Mouse (Mus musculus): Measurements from ENCODE around the gene Tmem179. TPM values are rescaled to one million over a fixed set of nuclear protein-coding genes. Genes with fewer than 3 reads are reported as not detected.

The Tmem179 gene
- 0.04 and 0.05 TPM in 2 replicates for polyA plus RNA-seq (2012; rRNA removed)

DNA sequence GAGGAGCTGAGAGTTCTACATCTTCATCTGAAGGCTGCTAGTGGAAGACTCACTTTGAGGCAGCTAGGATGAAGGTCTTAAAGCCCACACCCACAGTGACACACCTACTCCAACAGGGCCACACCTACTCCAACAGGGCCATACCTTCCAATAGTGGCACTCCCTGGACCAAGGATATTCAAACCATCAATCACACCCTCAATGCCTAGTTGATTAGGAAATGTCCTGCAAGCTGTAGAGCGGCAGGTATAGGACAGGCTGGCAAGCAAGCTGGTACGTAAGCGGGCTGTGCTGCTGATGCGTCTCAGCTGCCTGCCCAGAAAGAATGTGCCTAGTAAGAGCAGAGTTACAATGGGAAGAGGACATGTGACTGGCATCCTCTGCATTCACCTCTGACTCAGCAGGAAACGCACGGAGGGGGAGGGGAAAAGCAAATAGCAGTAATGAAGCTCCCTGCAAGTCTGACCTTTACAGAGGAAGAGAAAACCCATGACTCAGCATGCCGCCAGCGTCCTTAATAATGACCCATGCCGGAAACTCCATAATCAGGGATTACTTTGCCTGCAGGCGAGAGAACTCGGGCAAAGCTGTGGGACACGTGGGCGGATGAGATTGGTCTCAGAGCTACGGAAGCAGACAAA lies at the start of gene Tmem179:
Gene Tmem179, minus strand, starts transcription at position 51 of the 641 bp plus-strand sequence.
- no peak within 1 kb of the TSS for H3K4me3 ChIP-seq (ENCODE audit: control insufficient read depth, insufficient read depth, low read length)
- TF ChIP-seq POLR2A (IDR thresholded peaks at IDR 0.05; ENCODE audit: control insufficient read depth, extremely low read depth, insufficient read depth, low read length, poor library complexity) (no peak), CTCF (IDR thresholded peaks at IDR 0.05; ENCODE audit: borderline replicate concordance, control insufficient read depth, extremely low read depth, insufficient read depth, low read length, poor library complexity) (no peak)
- no peak for DNase-seq
- no peaks in the 10 kb centered on the region for H3K36me3 ChIP-seq (ENCODE audit: control insufficient read depth, insufficient read depth, low read length)
- no peaks in the 10 kb centered on the region for H3K27me3 ChIP-seq (ENCODE audit: control insufficient read depth, insufficient read depth, low read length)
- no peaks in the 10 kb centered on the region for H3K4me1 ChIP-seq (replicated peaks; ENCODE audit: control insufficient read depth, insufficient read depth, low read length)
- no peak within 1 kb of the TSS for H3K27ac ChIP-seq (ENCODE audit: control insufficient read depth, insufficient read depth, low read length)
- WGBS = 8% methylated on average over 14 of the region's 14 CpGs

DNA sequence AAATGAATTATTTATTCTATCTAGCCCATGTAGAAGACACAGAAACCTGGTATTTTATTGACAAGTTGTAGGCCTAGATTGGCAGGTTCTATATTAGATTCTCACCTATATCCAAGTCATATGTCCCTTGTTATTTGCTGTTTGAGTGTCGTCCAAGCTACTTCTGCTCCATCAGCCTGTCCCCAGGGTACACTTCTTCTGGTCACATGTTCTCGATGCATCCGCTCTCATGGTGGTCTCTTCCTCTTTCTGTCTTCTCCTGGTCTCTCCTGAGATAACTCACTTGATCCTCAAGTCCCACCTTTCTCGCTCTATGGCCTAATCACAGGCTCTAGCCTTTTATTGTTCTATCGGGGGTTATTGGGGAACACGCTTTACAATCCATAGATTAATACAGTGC lies 46.5 kb upstream of the Tmem179 start:
- no peaks in the 10 kb centered on the region for H3K36me3 ChIP-seq (ENCODE audit: control insufficient read depth, insufficient read depth, low read length)
- H3K27me3 ChIP-seq (ENCODE audit: control insufficient read depth, insufficient read depth, low read length) = no peaks in the 10 kb centered on the region
- WGBS = 86% methylated on average over 6 of the region's 6 CpGs
- no peak overlapping the region for H3K4me3 ChIP-seq (ENCODE audit: control insufficient read depth, insufficient read depth, low read length)
- DNase-seq = no peak
- H3K27ac ChIP-seq (ENCODE audit: control insufficient read depth, insufficient read depth, low read length) = no peak overlapping the region
- TF ChIP-seq POLR2A (IDR thresholded peaks at IDR 0.05; ENCODE audit: control insufficient read depth, extremely low read depth, insufficient read depth, low read length, poor library complexity) (no peak), CTCF (IDR thresholded peaks at IDR 0.05; ENCODE audit: borderline replicate concordance, control insufficient read depth, extremely low read depth, insufficient read depth, low read length, poor library complexity) (no peak)
- H3K4me1 ChIP-seq (replicated peaks; ENCODE audit: control insufficient read depth, insufficient read depth, low read length) = no peaks in the 10 kb centered on the region

DNA sequence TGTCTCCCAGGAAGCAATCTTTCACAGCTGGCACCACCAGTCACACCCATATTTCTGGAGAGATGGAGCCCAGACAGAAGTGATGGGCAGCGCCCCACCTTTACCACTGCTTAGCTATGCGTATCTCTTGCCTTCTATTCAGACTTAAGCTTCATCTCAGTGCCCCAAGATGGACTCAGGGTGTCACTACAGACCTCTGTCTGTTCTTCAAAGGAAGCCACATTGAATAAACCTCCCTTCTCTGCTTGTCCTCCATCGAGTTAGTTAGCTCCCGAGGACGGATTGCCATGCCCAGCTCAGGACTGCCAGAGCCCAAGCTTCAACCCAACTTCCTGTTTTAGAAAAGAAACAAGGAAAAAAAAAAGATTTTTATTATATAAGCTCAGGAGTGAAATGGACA lies 45.9 kb upstream of the Tmem179 start:
- Histone ChIP-seq H3K4me3 (ENCODE audit: control insufficient read depth, insufficient read depth, low read length) (no peak overlapping the region), H3K4me1 (replicated peaks; ENCODE audit: control insufficient read depth, insufficient read depth, low read length) (no peaks in the 10 kb centered on the region), H3K27me3 (ENCODE audit: control insufficient read depth, insufficient read depth, low read length) (no peaks in the 10 kb centered on the region), H3K27ac (ENCODE audit: control insufficient read depth, insufficient read depth, low read length) (no peak overlapping the region), H3K36me3 (ENCODE audit: control insufficient read depth, insufficient read depth, low read length) (no peaks in the 10 kb centered on the region)
- 55% methylated on average over 5 of the region's 5 CpGs for WGBS
- no peak for DNase-seq
- no peak for TF ChIP-seq POLR2A (IDR thresholded peaks at IDR 0.05; ENCODE audit: control insufficient read depth, extremely low read depth, insufficient read depth, low read length, poor library complexity)
- TF ChIP-seq CTCF (IDR thresholded peaks at IDR 0.05; ENCODE audit: borderline replicate concordance, control insufficient read depth, extremely low read depth, insufficient read depth, low read length, poor library complexity) = no peak

DNA sequence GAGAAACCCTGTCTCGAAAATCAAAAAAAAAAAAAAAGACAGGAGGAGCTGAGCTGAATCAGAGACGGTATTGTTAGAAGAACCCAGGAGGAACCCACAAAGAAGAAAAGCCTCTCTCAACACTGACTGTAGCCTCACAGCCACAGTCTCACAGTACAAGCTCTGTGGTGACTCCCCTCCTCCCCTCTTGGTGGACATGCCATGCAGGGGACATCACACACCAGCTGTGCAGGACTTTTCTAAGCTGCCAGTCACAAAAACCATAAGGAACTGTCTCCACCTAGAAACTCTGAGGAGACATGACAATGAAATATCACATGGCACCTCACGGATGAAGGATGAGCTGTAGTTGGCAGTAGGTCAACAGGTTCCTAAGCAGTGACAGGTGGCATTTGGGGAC lies 44.6 kb upstream of the Tmem179 start:
- no peak overlapping the region for H3K4me3 ChIP-seq (ENCODE audit: control insufficient read depth, insufficient read depth, low read length)
- H3K4me1 ChIP-seq (replicated peaks; ENCODE audit: control insufficient read depth, insufficient read depth, low read length) = no peaks in the 10 kb centered on the region
- 74% methylated on average over 3 of the region's 3 CpGs for WGBS
- TF ChIP-seq CTCF (IDR thresholded peaks at IDR 0.05; ENCODE audit: borderline replicate concordance, control insufficient read depth, extremely low read depth, insufficient read depth, low read length, poor library complexity) (no peak), POLR2A (IDR thresholded peaks at IDR 0.05; ENCODE audit: control insufficient read depth, extremely low read depth, insufficient read depth, low read length, poor library complexity) (no peak)
- no peak for DNase-seq
- H3K36me3 ChIP-seq (ENCODE audit: control insufficient read depth, insufficient read depth, low read length) = no peaks in the 10 kb centered on the region
- no peak overlapping the region for H3K27ac ChIP-seq (ENCODE audit: control insufficient read depth, insufficient read depth, low read length)
- H3K27me3 ChIP-seq (ENCODE audit: control insufficient read depth, insufficient read depth, low read length) = no peaks in the 10 kb centered on the region

DNA sequence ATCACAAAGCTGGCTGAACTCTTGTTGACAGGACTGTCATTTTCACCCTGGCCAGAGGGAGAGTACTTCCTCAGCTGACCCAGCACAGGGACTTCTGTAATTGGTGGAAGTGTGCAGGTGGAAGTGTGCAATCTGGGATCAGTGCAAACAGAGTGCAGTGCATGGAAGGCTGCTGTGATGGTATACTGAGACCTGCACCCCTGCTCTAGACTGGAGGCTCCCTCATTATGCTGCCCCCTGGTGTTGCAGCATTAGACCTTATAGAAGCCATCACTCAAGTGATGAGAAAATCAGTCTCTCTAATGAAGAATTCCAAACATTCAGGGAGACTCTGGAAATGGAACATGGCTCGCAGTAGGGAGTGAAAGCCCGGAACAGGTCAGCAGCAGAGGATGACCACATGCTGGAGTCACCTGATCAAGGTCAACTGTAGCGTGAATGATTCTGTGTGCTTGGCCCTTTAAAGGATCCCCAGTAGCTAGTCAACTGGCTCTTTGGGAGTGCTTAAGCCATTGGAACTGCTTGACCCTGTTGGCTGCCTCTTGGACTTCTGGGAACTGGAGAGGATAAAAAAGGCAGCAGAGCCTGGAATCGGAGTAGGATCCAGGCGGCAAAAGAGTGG lies 43.7 kb upstream of the Tmem179 start:
- Histone ChIP-seq H3K36me3 (ENCODE audit: control insufficient read depth, insufficient read depth, low read length) (no peaks in the 10 kb centered on the region), H3K4me3 (ENCODE audit: control insufficient read depth, insufficient read depth, low read length) (no peak overlapping the region), H3K27ac (ENCODE audit: control insufficient read depth, insufficient read depth, low read length) (no peak overlapping the region), H3K4me1 (replicated peaks; ENCODE audit: control insufficient read depth, insufficient read depth, low read length) (no peaks in the 10 kb centered on the region), H3K27me3 (ENCODE audit: control insufficient read depth, insufficient read depth, low read length) (no peaks in the 10 kb centered on the region)
- peak; percentile 28 for DNase-seq
- TF ChIP-seq CTCF (IDR thresholded peaks at IDR 0.05; ENCODE audit: borderline replicate concordance, control insufficient read depth, extremely low read depth, insufficient read depth, low read length, poor library complexity) = no peak
- no peak for TF ChIP-seq POLR2A (IDR thresholded peaks at IDR 0.05; ENCODE audit: control insufficient read depth, extremely low read depth, insufficient read depth, low read length, poor library complexity)
- 84% methylated on average over 5 of the region's 5 CpGs for WGBS

DNA sequence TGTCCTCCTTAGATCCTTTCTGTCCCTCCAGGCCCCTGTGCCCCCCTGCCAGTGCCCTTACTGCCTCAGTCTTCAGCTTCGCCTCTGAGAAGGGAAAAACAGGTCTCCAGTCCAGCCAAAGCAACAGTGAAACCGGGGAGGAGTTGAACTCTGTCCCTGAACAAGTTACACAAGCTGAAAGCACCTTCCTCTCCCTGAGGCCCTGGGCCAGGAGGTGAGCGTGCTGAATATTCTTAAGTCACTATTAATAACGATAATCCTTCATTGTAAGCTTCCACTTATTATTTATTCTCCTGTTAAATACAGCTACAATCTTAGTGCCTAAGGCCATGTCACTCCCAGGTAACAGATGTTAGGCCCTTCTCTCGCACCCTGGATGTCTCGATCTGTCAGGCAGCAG lies 43.1 kb upstream of the Tmem179 start:
- no peaks in the 10 kb centered on the region for H3K36me3 ChIP-seq (ENCODE audit: control insufficient read depth, insufficient read depth, low read length)
- DNase-seq = no peak
- H3K4me1 ChIP-seq (replicated peaks; ENCODE audit: control insufficient read depth, insufficient read depth, low read length) = no peaks in the 10 kb centered on the region
- H3K27me3 ChIP-seq (ENCODE audit: control insufficient read depth, insufficient read depth, low read length) = no peaks in the 10 kb centered on the region
- H3K27ac ChIP-seq (ENCODE audit: control insufficient read depth, insufficient read depth, low read length) = no peak overlapping the region
- 98% methylated on average over 6 of the region's 6 CpGs for WGBS
- H3K4me3 ChIP-seq (ENCODE audit: control insufficient read depth, insufficient read depth, low read length) = no peak overlapping the region
- no peak for TF ChIP-seq CTCF (IDR thresholded peaks at IDR 0.05; ENCODE audit: borderline replicate concordance, control insufficient read depth, extremely low read depth, insufficient read depth, low read length, poor library complexity)
- no peak for TF ChIP-seq POLR2A (IDR thresholded peaks at IDR 0.05; ENCODE audit: control insufficient read depth, extremely low read depth, insufficient read depth, low read length, poor library complexity)
